Mouse (Mus musculus) embryonic facial prominence, embryonic 15.5 days (tissue): ENCODE data around the gene Rdh19. TPM values are rescaled to one million over a fixed set of nuclear protein-coding genes. Genes with fewer than 3 reads are reported as not detected.

Experiments used
- ATAC-seq: fragments of 200-750 bp; cut with Nextera tagmentation; 2 replicates; pipeline ENCODE4 v1.8.0; 2017; ENCODE audit warnings: low read depth, moderate TSS enrichment; ENCODE audit not compliant: insufficient number of reproducible peaks, low FRiP score, low TSS enrichment
- H3K27ac ChIP-seq: fragments of 300-500 bp; sonication (generic); replicated peaks from 2 replicates; pipeline ENCODE4 v1.5.1; 2015; ENCODE audit warnings: mild to moderate bottlenecking, inconsistent platforms
- H3K27me3 ChIP-seq: fragments of 300-500 bp; sonication (generic); 2 replicates; pipeline ENCODE4 v1.6.1; 2015; ENCODE audit warnings: inconsistent platforms
- H3K36me3 ChIP-seq: fragments of 300-500 bp; sonication (generic); 2 replicates; pipeline ENCODE4 v1.6.1; 2015; ENCODE audit warnings: mild to moderate bottlenecking, inconsistent platforms
- H3K4me1 ChIP-seq: fragments of 300-500 bp; sonication (generic); 2 replicates; pipeline ENCODE4 v1.6.1; 2015; ENCODE audit warnings: inconsistent platforms
- H3K4me2 ChIP-seq: fragments of 300-500 bp; sonication (generic); replicated peaks from 2 replicates; pipeline ENCODE4 v1.6.1; 2015; ENCODE audit warnings: mild to moderate bottlenecking, inconsistent platforms
- H3K4me3 ChIP-seq: fragments of 300-500 bp; sonication (generic); replicated peaks from 2 replicates; pipeline ENCODE4 v1.5.1; 2015; ENCODE audit warnings: mild to moderate bottlenecking, inconsistent platforms
- H3K9ac ChIP-seq: fragments of 300-500 bp; sonication (generic); 2 replicates; pipeline ENCODE4 v1.6.1; 2015; ENCODE audit warnings: inconsistent platforms
- H3K9me3 ChIP-seq: fragments of 300-500 bp; sonication (generic); replicated peaks from 2 replicates; pipeline ENCODE4 v1.6.1; 2016; ENCODE audit warnings: inconsistent platforms
- WGBS: fragments of 180-500 bp; shearing (Covaris S2); methylation state at CpG from one replicate; pipeline ENCODE4 v1.1.7; 2015; 5-methylcytosine and 5-hydroxymethylcytosine counted together
- polyA plus RNA-seq: library from polyadenylated mRNA; unstranded; fragments of >200 nt; fragmentation: Nextera tagmentation; extraction: Ambion mirVana; gene quantifications from 2 replicates; pipeline ENCODE4 v1.2.1, GENCODE M21; 2015

Gene Rdh19
- polyA plus RNA-seq, 1 experiment from 2014 or later = not detected

- Histone ChIP-seq H3K4me3 (no peak overlapping the region), H3K4me1 (peaks cover 3% of the 10 kb centered on the region; the same call in 1 of the 2 replicates), H3K4me2 (0 out of 2 replicates have a peak overlapping the region, but pooled peaks have one; percentile 15), H3K27me3 (no peaks in the 10 kb centered on the region), H3K36me3 (no peaks in the 10 kb centered on the region), H3K9me3 (no peaks in the 10 kb centered on the region), H3K27ac (peak overlapping the region; percentile 58), H3K9ac (no peak overlapping the region)
- WGBS = 45% methylated on average over 7 of the region's 7 CpGs
- ATAC-seq = peak; percentile 72; the same call in 1 of the 2 replicates
Measured at GRCm38 (mm10) chr10:127904718-127905446, 55.2 kb downstream of the Rdh19 start.

GRCm38 (mm10) chr10:127906138-127906537, 56.4 kb downstream of the Rdh19 start:
- no peaks in the 10 kb centered on the region for H3K9me3 ChIP-seq
- ATAC-seq = no peak
- H3K4me1 ChIP-seq = peaks cover 3% of the 10 kb centered on the region; the same call in 1 of the 2 replicates
- no peaks in the 10 kb centered on the region for H3K27me3 ChIP-seq
- H3K4me3 ChIP-seq = no peak overlapping the region
- no peak overlapping the region for H3K4me2 ChIP-seq
- H3K9ac ChIP-seq = no peak overlapping the region
- 81% methylated on average over 2 of the region's 2 CpGs for WGBS
- no peak overlapping the region for H3K27ac ChIP-seq
- H3K36me3 ChIP-seq = no peaks in the 10 kb centered on the region

- no peaks in the 10 kb centered on the region for H3K36me3 ChIP-seq
- ATAC-seq = no peak
- H3K4me3 ChIP-seq = no peak overlapping the region
- no peak overlapping the region for H3K4me2 ChIP-seq
- H3K4me1 ChIP-seq = peaks cover 3% of the 10 kb centered on the region; the same call in 1 of the 2 replicates
- no peaks in the 10 kb centered on the region for H3K9me3 ChIP-seq
- no peaks in the 10 kb centered on the region for H3K27me3 ChIP-seq
- no peak overlapping the region for H3K9ac ChIP-seq
- no peak overlapping the region for H3K27ac ChIP-seq
Measured at GRCm38 (mm10) chr10:127907386-127907951, 57.7 kb downstream of the Rdh19 start.

Other genes with a start within 250 kb of the Rdh19 start
- 161 and 163 TPM in 2 replicates for gene Lrp1, start 228.8 kb upstream of the Rdh19 start, polyA plus RNA-seq
- gene Stat6, start 206.9 kb upstream of the Rdh19 start, polyA plus RNA-seq = 35.3 and 36.2 TPM in 2 replicates
- 10.1 and 11.3 TPM in 2 replicates for gene Nemp1, start 183.0 kb upstream of the Rdh19 start, polyA plus RNA-seq
- 30.8 and 33.2 TPM in 2 replicates for gene Nab2, start 181.4 kb upstream of the Rdh19 start, polyA plus RNA-seq
- 0.49 and 0.57 TPM in 2 replicates for gene Myo1a, start 144.8 kb upstream of the Rdh19 start, polyA plus RNA-seq
- gene Tac2, start 125.5 kb upstream of the Rdh19 start, polyA plus RNA-seq = 0.25 TPM in 1 of 2 replicates, not detected in the other
- gene Zbtb39, start 110.4 kb upstream of the Rdh19 start, polyA plus RNA-seq = 3.1 and 3.2 TPM in 2 replicates
- gene Gpr182, start 98.2 kb upstream of the Rdh19 start, polyA plus RNA-seq = 1.5 and 2.0 TPM in 2 replicates
- 0.36 and 0.38 TPM in 2 replicates for gene Rdh1, start 90.2 kb upstream of the Rdh19 start, polyA plus RNA-seq
- 1.9 and 2.1 TPM in 2 replicates for gene Rdh16f1, start 90.1 kb upstream of the Rdh19 start, polyA plus RNA-seq
- gene Rdh9, start 73.5 kb upstream of the Rdh19 start, polyA plus RNA-seq = not detected in 2 replicates
- gene Rdh16, start 48.8 kb upstream of the Rdh19 start, polyA plus RNA-seq = 0.11 TPM in 1 of 2 replicates, not detected in the other
- not detected in 2 replicates for gene Rdh16f2, start 16.5 kb downstream of the Rdh19 start, polyA plus RNA-seq
- gene Rdh7, start 38.9 kb downstream of the Rdh19 start, polyA plus RNA-seq = not detected in 2 replicates
- 5.5 and 6.7 TPM in 2 replicates for gene Sdr9c7, start 48.6 kb downstream of the Rdh19 start, polyA plus RNA-seq
- gene Hsd17b6, start 157.7 kb downstream of the Rdh19 start, polyA plus RNA-seq = 0.38 and 1.1 TPM in 2 replicates
- gene Prim1, start 165.2 kb downstream of the Rdh19 start, polyA plus RNA-seq = 65.6 and 68.6 TPM in 2 replicates
- gene Naca, start 185.6 kb downstream of the Rdh19 start, polyA plus RNA-seq = 690 and 754 TPM in 2 replicates
- gene Ptges3, start 209.0 kb downstream of the Rdh19 start, polyA plus RNA-seq = 453 and 461 TPM in 2 replicates
- gene Atp5b, start 233.3 kb downstream of the Rdh19 start, polyA plus RNA-seq = 1,910 and 2,016 TPM in 2 replicates
- 11.0 and 12.2 TPM in 2 replicates for gene Baz2a, start 241.6 kb downstream of the Rdh19 start, polyA plus RNA-seq